Mouse (Mus musculus): ENCODE measurements around the gene Lamb3. TPM values are rescaled to one million over a fixed set of nuclear protein-coding genes. Genes with fewer than 3 reads are reported as not detected.

The Lamb3 gene
- polyA plus RNA-seq, 1 experiment from 2014 or later = 1.5 TPM

DNA sequence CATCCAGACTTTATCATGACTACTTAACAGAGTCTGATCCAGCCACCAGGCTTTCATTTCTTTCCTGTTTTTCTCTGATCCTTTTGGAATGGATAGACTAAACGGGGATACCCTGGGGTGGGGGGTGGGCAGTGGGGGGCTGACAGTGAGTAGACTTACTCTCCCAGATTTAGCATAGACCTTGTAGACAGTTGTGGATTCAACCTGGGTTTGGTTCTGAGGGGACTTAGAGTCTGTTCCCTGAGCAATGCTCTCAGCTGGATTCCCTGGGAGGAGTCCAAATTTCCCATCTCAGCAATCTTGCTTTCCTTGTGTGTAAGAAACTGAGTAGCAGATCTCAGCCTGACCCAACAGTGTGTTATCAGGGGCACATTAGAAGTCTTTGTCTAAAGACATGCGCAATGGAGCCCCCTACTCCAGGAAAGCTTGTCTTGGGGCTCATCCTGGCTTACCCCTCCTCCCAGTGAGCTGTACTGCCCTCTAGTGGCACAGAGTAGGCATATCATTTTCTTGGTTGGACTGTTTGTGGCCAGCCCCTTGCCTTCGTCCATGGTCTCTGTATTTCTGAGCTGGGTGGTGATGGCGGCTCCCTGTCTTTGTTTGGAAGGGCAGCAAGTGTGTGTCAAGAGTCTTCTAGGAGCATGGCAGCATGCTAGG, 169.1 kb downstream of the Lamb3 start:
- H3K4me3 ChIP-seq (ENCODE audit: low read depth, low read length) = no peak overlapping the region
- TF ChIP-seq CTCF (IDR thresholded peaks at IDR 0.05; ENCODE audit: low read depth) (peak; percentile 90), EP300 (IDR thresholded peaks at IDR 0.05; ENCODE audit: low read depth) (no peak)
- no peak overlapping the region for H3K9ac ChIP-seq (replicated peaks)
- no peaks in the 10 kb centered on the region for H3K36me3 ChIP-seq (replicated peaks; ENCODE audit: insufficient read depth, low read length)
- no peak overlapping the region for H3K27ac ChIP-seq (ENCODE audit: low read depth)
- no peak overlapping the region for H3K4me2 ChIP-seq (ENCODE audit: low read depth, low read length)
- H3K27me3 ChIP-seq (ENCODE audit: insufficient read depth, low read length) = no peaks in the 10 kb centered on the region
- 29% methylated on average over 4 of the region's 4 CpGs for WGBS (ENCODE audit: insufficient replicate concordance)
- no peaks in the 10 kb centered on the region for H3K4me1 ChIP-seq (ENCODE audit: insufficient read depth)
- ATAC-seq = peak; percentile 58; the same call in 1 of the 2 replicates
- no peaks in the 10 kb centered on the region for H3K9me3 ChIP-seq (ENCODE audit: low read length)
- peak; percentile 53 for DNase-seq

DNA sequence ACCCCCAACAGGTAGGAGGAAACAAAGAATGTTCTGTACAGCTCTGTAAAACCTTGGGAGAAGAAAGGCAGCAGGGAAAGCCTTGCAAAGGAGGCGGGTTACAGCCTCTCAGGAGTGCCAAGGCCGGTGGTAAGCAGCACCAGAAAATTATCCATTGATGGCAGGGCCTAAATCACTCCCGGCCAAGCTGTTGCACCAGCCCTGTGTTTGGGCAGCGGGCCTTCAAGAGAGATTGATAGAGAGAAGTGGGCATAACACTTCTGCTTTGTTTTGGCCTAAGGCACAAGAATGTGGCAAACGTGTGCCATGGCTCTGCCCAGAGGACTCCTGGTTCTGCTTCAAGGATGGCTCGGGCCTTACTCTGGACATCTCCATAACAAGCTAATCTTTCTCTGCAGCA, 172.1 kb downstream of the Lamb3 start:
- H3K9me3 ChIP-seq (ENCODE audit: low read length) = no peaks in the 10 kb centered on the region
- no peak overlapping the region for H3K9ac ChIP-seq (replicated peaks)
- H3K4me3 ChIP-seq (ENCODE audit: low read depth, low read length) = no peak overlapping the region
- peaks cover 7% of the 10 kb centered on the region for H3K4me1 ChIP-seq (ENCODE audit: insufficient read depth)
- ATAC-seq (no peak), DNase-seq (no peak)
- no peak overlapping the region for H3K4me2 ChIP-seq (ENCODE audit: low read depth, low read length)
- WGBS (ENCODE audit: insufficient replicate concordance) = 72% methylated on average over 6 of the region's 6 CpGs
- H3K36me3 ChIP-seq (replicated peaks; ENCODE audit: insufficient read depth, low read length) = no peaks in the 10 kb centered on the region
- no peak for TF ChIP-seq EP300 (IDR thresholded peaks at IDR 0.05; ENCODE audit: low read depth)
- TF ChIP-seq CTCF (IDR thresholded peaks at IDR 0.05; ENCODE audit: low read depth) = no peak
- 0 out of 2 replicates have a peak, but pooled peaks cover 3% of the 10 kb centered on the region for H3K27me3 ChIP-seq (ENCODE audit: insufficient read depth, low read length)
- H3K27ac ChIP-seq (ENCODE audit: low read depth) = no peak overlapping the region

DNA sequence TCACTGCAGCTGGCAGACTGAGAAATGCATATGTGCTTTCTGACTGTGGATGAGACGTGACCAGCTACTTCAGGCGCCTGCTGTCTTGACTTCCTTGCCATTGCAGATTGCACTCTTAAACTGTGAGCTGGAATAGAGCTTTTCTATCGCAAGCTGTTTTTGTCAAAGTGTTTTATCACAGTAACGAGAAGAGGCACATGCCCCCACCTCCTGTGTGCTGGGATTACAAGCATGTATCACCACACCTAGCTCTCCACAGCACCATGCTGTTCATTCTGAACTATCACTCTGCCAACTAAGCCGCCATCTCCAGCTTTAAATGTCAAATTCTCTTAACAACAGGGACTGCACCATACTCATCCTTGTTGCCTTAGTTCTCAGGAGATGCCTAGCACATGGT, 173.4 kb downstream of the Lamb3 start:
- Histone ChIP-seq H3K4me2 (ENCODE audit: low read depth, low read length) (no peak overlapping the region), H3K4me3 (ENCODE audit: low read depth, low read length) (no peak overlapping the region), H3K36me3 (replicated peaks; ENCODE audit: insufficient read depth, low read length) (no peaks in the 10 kb centered on the region), H3K27me3 (ENCODE audit: insufficient read depth, low read length) (0 out of 2 replicates have a peak, but pooled peaks cover 3% of the 10 kb centered on the region), H3K27ac (ENCODE audit: low read depth) (no peak overlapping the region), H3K4me1 (ENCODE audit: insufficient read depth) (peaks cover 7% of the 10 kb centered on the region), H3K9ac (replicated peaks) (no peak overlapping the region), H3K9me3 (ENCODE audit: low read length) (no peaks in the 10 kb centered on the region)
- ATAC-seq (no peak), DNase-seq (no peak)
- TF ChIP-seq CTCF (IDR thresholded peaks at IDR 0.05; ENCODE audit: low read depth) (no peak), EP300 (IDR thresholded peaks at IDR 0.05; ENCODE audit: low read depth) (no peak)
- WGBS (ENCODE audit: insufficient replicate concordance) = 82% methylated on average over 5 of the region's 5 CpGs

DNA sequence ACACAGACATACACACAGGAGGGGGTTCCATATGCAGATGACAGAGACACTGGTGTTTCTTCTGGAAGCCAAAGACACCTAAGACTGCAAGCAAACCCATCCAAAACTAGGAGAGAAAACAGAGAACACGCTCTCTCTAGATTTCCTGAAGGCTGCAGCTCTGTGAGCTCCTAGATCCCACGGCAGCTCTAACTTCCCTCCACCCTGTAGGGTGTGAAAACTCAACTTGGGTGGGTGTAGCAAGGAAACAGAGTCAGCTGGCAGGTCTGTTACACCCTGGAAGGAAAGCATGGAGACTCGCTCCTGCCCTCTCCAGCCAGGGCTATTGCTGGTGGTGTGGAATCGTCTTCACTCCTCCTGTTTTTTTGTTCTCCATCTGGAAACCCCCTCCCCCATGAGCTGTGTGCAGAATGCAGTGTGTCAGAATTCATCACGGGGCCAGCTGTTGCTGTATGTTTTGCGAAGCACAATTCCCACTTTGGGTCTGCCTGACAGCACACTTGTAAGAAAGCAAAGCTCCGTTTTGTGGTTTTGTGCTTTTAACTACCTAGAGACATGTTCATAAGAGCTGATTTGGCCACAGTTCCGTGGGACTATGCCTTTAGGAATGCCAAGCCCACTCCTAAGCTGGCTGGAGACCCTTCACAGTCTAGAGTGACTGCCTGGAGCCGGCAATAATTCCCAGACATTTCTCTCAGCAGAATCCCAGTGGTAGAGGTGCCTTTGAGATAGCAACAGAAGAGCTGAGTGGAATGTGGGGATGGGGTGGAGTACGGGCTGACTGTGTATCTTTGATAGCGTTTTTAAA, 174.3 kb downstream of the Lamb3 start:
- Histone ChIP-seq H3K4me1 (ENCODE audit: insufficient read depth) (peaks cover 7% of the 10 kb centered on the region), H3K4me3 (ENCODE audit: low read depth, low read length) (peak overlapping the region; percentile 41; the same call in 1 of the 2 replicates), H3K36me3 (replicated peaks; ENCODE audit: insufficient read depth, low read length) (no peaks in the 10 kb centered on the region), H3K9me3 (ENCODE audit: low read length) (no peaks in the 10 kb centered on the region), H3K4me2 (ENCODE audit: low read depth, low read length) (peak overlapping the region; percentile 73), H3K27ac (ENCODE audit: low read depth) (no peak overlapping the region), H3K27me3 (ENCODE audit: insufficient read depth, low read length) (0 out of 2 replicates have a peak, but pooled peaks cover 3% of the 10 kb centered on the region), H3K9ac (replicated peaks) (no peak overlapping the region)
- WGBS (ENCODE audit: insufficient replicate concordance) = 36% methylated on average over 11 of the region's 11 CpGs
- ATAC-seq = no peak
- DNase-seq = no peak
- no peak for TF ChIP-seq EP300 (IDR thresholded peaks at IDR 0.05; ENCODE audit: low read depth)
- no peak for TF ChIP-seq CTCF (IDR thresholded peaks at IDR 0.05; ENCODE audit: low read depth)

DNA sequence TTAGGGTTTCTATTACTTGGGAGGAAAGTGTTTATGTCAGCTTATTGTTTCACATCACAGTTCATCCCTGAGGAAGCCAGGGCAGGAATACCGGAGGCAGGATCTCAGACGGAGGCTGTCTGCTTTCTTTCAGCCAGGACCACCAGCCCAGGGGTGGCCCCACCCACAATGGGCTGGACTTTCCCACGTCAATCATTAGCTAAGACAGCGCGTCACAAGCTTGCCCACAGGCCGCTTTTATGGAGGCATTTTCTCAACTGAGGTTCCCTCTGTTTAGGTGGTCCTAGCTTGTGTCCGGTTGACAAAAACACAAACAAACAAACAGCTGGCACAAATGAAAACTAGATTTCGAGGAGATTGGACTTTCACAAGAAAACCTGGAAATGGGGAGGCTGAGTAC, 174.9 kb downstream of the Lamb3 start:
- peak overlapping the region; percentile 73 for H3K4me2 ChIP-seq (ENCODE audit: low read depth, low read length)
- no peaks in the 10 kb centered on the region for H3K9me3 ChIP-seq (ENCODE audit: low read length)
- ATAC-seq = peak; percentile 75
- H3K4me1 ChIP-seq (ENCODE audit: insufficient read depth) = peaks cover 7% of the 10 kb centered on the region
- peak overlapping the region; percentile 27; the same call in 1 of the 2 replicates for H3K9ac ChIP-seq (replicated peaks)
- 0 out of 2 replicates have a peak, but pooled peaks cover 3% of the 10 kb centered on the region for H3K27me3 ChIP-seq (ENCODE audit: insufficient read depth, low read length)
- H3K4me3 ChIP-seq (ENCODE audit: low read depth, low read length) = peak overlapping the region; percentile 41
- under 1% methylated on average over 8 of the region's 8 CpGs for WGBS (ENCODE audit: insufficient replicate concordance)
- peak; percentile 57 for DNase-seq
- H3K27ac ChIP-seq (ENCODE audit: low read depth) = no peak overlapping the region
- H3K36me3 ChIP-seq (replicated peaks; ENCODE audit: insufficient read depth, low read length) = no peaks in the 10 kb centered on the region
- TF ChIP-seq CTCF (IDR thresholded peaks at IDR 0.05; ENCODE audit: low read depth) (no peak), EP300 (IDR thresholded peaks at IDR 0.05; ENCODE audit: low read depth) (no peak)

DNA sequence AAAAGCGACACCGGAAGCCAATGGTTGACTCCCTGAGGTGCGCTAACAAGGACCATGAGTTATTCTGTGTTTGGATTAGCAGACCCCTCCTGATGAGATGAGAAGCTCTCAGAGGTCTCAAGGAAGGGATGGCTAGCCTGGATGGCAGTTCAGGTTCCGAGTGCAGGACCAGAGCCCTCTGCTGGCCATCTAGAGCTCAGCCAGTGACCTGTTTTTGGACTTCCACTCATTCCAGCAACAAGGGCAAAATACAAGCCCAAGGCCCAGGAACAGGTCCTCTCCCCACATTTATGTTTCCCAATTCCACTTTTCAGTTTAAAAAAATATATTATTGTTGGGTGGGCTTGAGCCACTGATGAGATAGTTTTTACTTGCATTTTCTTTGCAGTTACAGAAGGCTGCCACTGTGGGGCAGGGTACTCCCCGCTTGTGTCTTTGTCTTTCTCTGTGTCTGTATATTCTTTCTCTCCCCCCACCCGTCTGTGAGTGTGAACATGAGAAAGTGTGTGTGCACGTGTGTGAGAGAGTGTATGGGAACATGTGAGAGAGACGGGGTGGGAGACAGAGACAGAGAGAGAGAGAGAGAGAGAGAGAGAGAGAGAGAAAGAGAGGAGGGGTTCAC, 175.5 kb downstream of the Lamb3 start:
- TF ChIP-seq CTCF (IDR thresholded peaks at IDR 0.05; ENCODE audit: low read depth) = peak; percentile 75
- TF ChIP-seq EP300 (IDR thresholded peaks at IDR 0.05; ENCODE audit: low read depth) = no peak
- ATAC-seq = peak; percentile 78
- Histone ChIP-seq H3K4me3 (ENCODE audit: low read depth, low read length) (peak overlapping the region; percentile 41), H3K36me3 (replicated peaks; ENCODE audit: insufficient read depth, low read length) (no peaks in the 10 kb centered on the region), H3K27ac (ENCODE audit: low read depth) (no peak overlapping the region), H3K9me3 (ENCODE audit: low read length) (no peaks in the 10 kb centered on the region), H3K27me3 (ENCODE audit: insufficient read depth, low read length) (0 out of 2 replicates have a peak, but pooled peaks cover 3% of the 10 kb centered on the region), H3K4me1 (ENCODE audit: insufficient read depth) (peaks cover 7% of the 10 kb centered on the region), H3K9ac (replicated peaks) (peak overlapping the region; percentile 27; the same call in 1 of the 2 replicates), H3K4me2 (ENCODE audit: low read depth, low read length) (peak overlapping the region; percentile 73)
- DNase-seq = peak; percentile 53
- WGBS (ENCODE audit: insufficient replicate concordance) = 4% methylated on average over 8 of the region's 8 CpGs

Measured in liver, postnatal 0 days (tissue).